In the genomic region with DNA sequence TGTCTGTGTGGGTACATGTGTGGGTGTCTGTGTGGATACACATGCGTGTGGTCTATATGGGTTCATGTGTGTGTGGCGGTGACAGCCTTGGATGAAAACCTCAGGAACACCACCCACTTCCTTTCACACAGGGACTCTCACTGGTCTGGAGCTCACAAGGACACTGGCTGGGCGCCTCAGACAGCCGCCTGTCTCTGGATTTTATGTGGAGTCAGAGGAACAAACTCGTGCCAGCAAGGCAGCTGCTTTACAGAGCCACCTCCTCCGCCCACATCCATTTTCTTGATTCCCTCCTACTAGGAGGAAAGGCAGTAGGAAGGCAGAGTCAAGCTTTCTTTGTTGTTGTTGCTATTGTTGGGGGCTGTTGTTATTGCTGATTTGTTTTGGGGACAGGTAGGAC, we compare ENCODE assay signal across 15 mouse cellular contexts. TPM values are rescaled to one million over a fixed set of nuclear protein-coding genes. Genes with fewer than 3 reads are reported as not detected.
DNase-seq lines count a peak whose midpoint lies in the region; ATAC-seq and TF ChIP-seq lines count a peak whose summit lies in the region.
"Had no signal": no experiment of that assay in that cellular context is flagged by ENCODE, and none has a peak within 500 bp of the region (broad histone marks: within the 10 kb centered on the region; RNA-seq: fewer than 3 reads in every experiment).

No protein-coding gene starts in this region.

- H3K4me3 ChIP-seq in kidney, postnatal 0 days (replicated peaks; ENCODE audit: low read depth, low read length), result no peak overlapping the region
- H3K4me3 ChIP-seq in kidney, embryonic 14.5 days (ENCODE audit: low read length), result no peak overlapping the region
- H3K4me3 ChIP-seq: embryonic facial prominence, embryonic 12.5 days had no signal

- H3K27me3 ChIP-seq in kidney, postnatal 0 days (ENCODE audit: insufficient read depth, low read length), result no peaks in the 10 kb centered on the region; the same call in 1 of the 2 replicates
- H3K27me3 ChIP-seq in kidney, embryonic 14.5 days (ENCODE audit: control insufficient read depth, insufficient read depth, low read length), result no peaks in the 10 kb centered on the region
- H3K27me3 ChIP-seq: embryonic facial prominence, embryonic 12.5 days had no signal

- no peaks in the 10 kb centered on the region for H3K36me3 ChIP-seq in kidney, postnatal 0 days (ENCODE audit: insufficient read depth, low read length)
- H3K36me3 ChIP-seq in kidney, embryonic 14.5 days (ENCODE audit: control insufficient read depth, insufficient read depth, low read length), result no peaks in the 10 kb centered on the region
- H3K36me3 ChIP-seq: embryonic facial prominence, embryonic 12.5 days; G1E had no signal

- no peaks in the 10 kb centered on the region for H3K4me1 ChIP-seq in kidney, postnatal 0 days (replicated peaks; ENCODE audit: insufficient read depth, low read length)
- no peaks in the 10 kb centered on the region for H3K4me1 ChIP-seq in kidney, embryonic 14.5 days (ENCODE audit: control insufficient read depth, insufficient read depth, low read length)
- H3K4me1 ChIP-seq: embryonic facial prominence, embryonic 12.5 days had no signal

- DNase-seq in frontal cortex, postnatal 10 days (ENCODE audit: low spot score in 2 of 2), result no peak
- peak; percentile 7 for DNase-seq in kidney, postnatal 0 days (ENCODE audit: low spot score)
- DNase-seq in right cerebral cortex, adult 2 months (ENCODE audit: low spot score in 2 of 2), result peak; percentile 26 to 33
- DNase-seq in right cerebral cortex, postnatal 4 days, result no peak
- DNase-seq in right cerebral cortex, postnatal 36 days (ENCODE audit: low spot score in 2 of 2), result peak; percentile 16 to 23
- DNase-seq: cerebellum, adult 9-10 months; kidney, adult 11 months had no signal

- H3K4me2 ChIP-seq in kidney, postnatal 0 days (ENCODE audit: low read length), result no peak overlapping the region
- no peak overlapping the region for H3K4me2 ChIP-seq in kidney, embryonic 14.5 days (replicated peaks; ENCODE audit: low read depth, low read length)
- H3K4me2 ChIP-seq: embryonic facial prominence, embryonic 12.5 days; midbrain, embryonic 11.5 days had no signal

- no peak overlapping the region for H3K27ac ChIP-seq in kidney, postnatal 0 days
- no peak overlapping the region for H3K27ac ChIP-seq in kidney, embryonic 14.5 days (ENCODE audit: low read depth, low read length)
- H3K27ac ChIP-seq: embryonic facial prominence, embryonic 12.5 days; liver, embryonic 14.5 days had no signal

- no peak for TF ChIP-seq CTCF in kidney, postnatal 0 days (IDR thresholded peaks at IDR 0.05; ENCODE audit: low read depth)

- H3K9ac ChIP-seq in kidney, postnatal 0 days (ENCODE audit: low read depth, low read length), result no peak overlapping the region
- no peak overlapping the region for H3K9ac ChIP-seq in kidney, embryonic 14.5 days (ENCODE audit: low read depth, low read length)
- H3K9ac ChIP-seq: embryonic facial prominence, embryonic 12.5 days; forebrain, postnatal 0 days; liver, embryonic 14.5 days had no signal

- WGBS in kidney, postnatal 0 days, result 57% methylated on average over 6 of the region's 6 CpGs
- WGBS in kidney, embryonic 14.5 days, result 69% methylated on average over 6 of the region's 6 CpGs

- ATAC-seq in frontal cortex, adult (ENCODE audit: low TSS enrichment), result peak; percentile 53; the same call in 1 of the 2 replicates
- ATAC-seq in kidney, postnatal 0 days (replicated peaks; ENCODE audit: low FRiP score, low read depth), result no peak
- ATAC-seq in kidney, embryonic 14.5 days (ENCODE audit: low FRiP score, low TSS enrichment), result no peak
- ATAC-seq in erythroblast, adult 5-6 weeks (replicated peaks; ENCODE audit: low FRiP score, poor library complexity, severe bottlenecking), result no peak
- ATAC-seq: forebrain, postnatal 0 days had no signal

- no peaks in the 10 kb centered on the region for H3K9me3 ChIP-seq in kidney, postnatal 0 days (replicated peaks; ENCODE audit: low read length)
- H3K9me3 ChIP-seq in kidney, embryonic 14.5 days (ENCODE audit: control insufficient read depth, low read length), result no peaks in the 10 kb centered on the region
- H3K9me3 ChIP-seq: embryonic facial prominence, embryonic 12.5 days; G1E had no signal

RNA-seq across cellular contexts. Expression of gene Kdm8, which starts 45.8 kb away (rescaled TPM):
- polyA plus RNA-seq in kidney, postnatal 0 days (2015; fragmentation: Nextera tagmentation; extraction: Ambion mirVana), result 7.7 and 8.1 TPM in 2 replicates
- polyA plus RNA-seq in kidney, embryonic 14.5 days (2014; fragmentation: Nextera tagmentation; extraction: Ambion mirVana), result 9.6 and 12.7 TPM in 2 replicates
- 6.7 TPM in 1 of 2 replicates, not detected in the other for total RNA-seq in erythroblast, adult 5-6 weeks (2015; ENCODE audit: low replicate concordance)
- total RNA-seq in erythroblast, adult 5-6 weeks (2017; ENCODE audit: low replicate concordance), result 1.3 and 1.8 TPM in 2 replicates

Comparison
In these comparisons a context has a peak if more than half of its experiments do, and no peak if none do; other contexts are left out.
1. DNase-seq: peak in kidney, postnatal 0 days (single experiment), right cerebral cortex, adult 2 months (2 of 2) and right cerebral cortex, postnatal 36 days (2 of 2); none in frontal cortex, postnatal 10 days (0 of 2) and right cerebral cortex, postnatal 4 days (single experiment).